Mouse (Mus musculus): Measurements from ENCODE around the gene Hoxa3. TPM values are rescaled to one million over a fixed set of nuclear protein-coding genes. Genes with fewer than 3 reads are reported as not detected.

Hoxa3 gene
- total and polyA plus RNA-seq, 3 experiments = 0.55 to 1.3 (median 0.76) TPM

- TF ChIP-seq POLR2A (IDR thresholded peaks at IDR 0.05; ENCODE audit: insufficient read depth, low read depth, low read length) (no peak), EP300 (IDR thresholded peaks at IDR 0.05; ENCODE audit: insufficient read depth, low read depth, low read length) (no peak), CTCF (IDR thresholded peaks at IDR 0.05) (no peak)
- peak; percentile 19 to 46 for DNase-seq
- H3K27ac ChIP-seq = peak overlapping the region; percentile 56
- no peaks in the 10 kb centered on the region for H3K36me3 ChIP-seq (ENCODE audit: control insufficient read depth, insufficient read depth, low read length)
- peak overlapping the region; percentile 53 for H3K4me3 ChIP-seq
- H3K79me2 ChIP-seq (replicated peaks; ENCODE audit: control insufficient read depth, insufficient read depth, low read length) = no peaks in the 10 kb centered on the region
- no peaks in the 10 kb centered on the region for H3K4me1 ChIP-seq (ENCODE audit: control insufficient read depth, insufficient read depth, low read length)
- peak overlapping the region; percentile 63 for H3K9ac ChIP-seq (ENCODE audit: low read depth, low read length)
- WGBS = 7% methylated on average over 46 of the region's 46 CpGs
- intact Hi-C loops (cut with DNase I) = no loop called here
- H3K27me3 ChIP-seq (ENCODE audit: control insufficient read depth, insufficient read depth, low read length) = peaks cover 35% of the 10 kb centered on the region
Measured at GRCm38 (mm10) chr6:52203371-52204049, 9.6 kb downstream of the Hoxa3 start.

DNA sequence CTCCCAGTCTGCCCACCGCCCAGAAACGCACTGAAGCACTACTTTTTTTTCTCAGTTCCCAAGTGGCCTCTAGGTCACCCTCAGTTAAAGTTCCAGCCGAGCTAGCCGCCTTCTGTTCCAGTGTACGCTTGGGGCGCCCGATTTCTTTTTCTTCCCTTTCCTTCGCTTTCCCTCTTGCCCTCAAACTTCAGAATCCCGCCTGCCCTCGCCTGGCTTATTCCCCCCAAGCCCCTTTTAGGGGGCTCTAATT is 10.1 kb downstream of the Hoxa3 start:
- intact Hi-C loops (cut with DNase I) = no loop called here
- Histone ChIP-seq H3K27me3 (ENCODE audit: control insufficient read depth, insufficient read depth, low read length) (peaks cover 31% of the 10 kb centered on the region), H3K27ac (peak overlapping the region; percentile 56; the same call in 1 of the 2 replicates), H3K9ac (ENCODE audit: low read depth, low read length) (peak overlapping the region; percentile 63), H3K4me1 (ENCODE audit: control insufficient read depth, insufficient read depth, low read length) (no peaks in the 10 kb centered on the region), H3K79me2 (replicated peaks; ENCODE audit: control insufficient read depth, insufficient read depth, low read length) (no peaks in the 10 kb centered on the region), H3K36me3 (ENCODE audit: control insufficient read depth, insufficient read depth, low read length) (no peaks in the 10 kb centered on the region), H3K4me3 (peak overlapping the region; percentile 53)
- DNase-seq = no peak
- no peak for TF ChIP-seq EP300 (IDR thresholded peaks at IDR 0.05; ENCODE audit: insufficient read depth, low read depth, low read length)
- no peak for TF ChIP-seq POLR2A (IDR thresholded peaks at IDR 0.05; ENCODE audit: insufficient read depth, low read depth, low read length)
- TF ChIP-seq CTCF (IDR thresholded peaks at IDR 0.05) = no peak
- WGBS = 6% methylated on average over 10 of the region's 10 CpGs

GRCm38 (mm10) chr6:52202362-52203120 is 10.6 kb downstream of the Hoxa3 start:
- H3K27me3 ChIP-seq (ENCODE audit: control insufficient read depth, insufficient read depth, low read length) = peaks cover 32% of the 10 kb centered on the region
- TF ChIP-seq POLR2A (IDR thresholded peaks at IDR 0.05; ENCODE audit: insufficient read depth, low read depth, low read length) = no peak
- no peak for TF ChIP-seq CTCF (IDR thresholded peaks at IDR 0.05)
- TF ChIP-seq EP300 (IDR thresholded peaks at IDR 0.05; ENCODE audit: insufficient read depth, low read depth, low read length) = no peak
- DNase-seq = no peak
- intact Hi-C loops (cut with DNase I) = no loop called here
- H3K27ac ChIP-seq = no peak overlapping the region; the same call in 1 of the 2 replicates
- WGBS = 18% methylated on average over 22 of the region's 22 CpGs
- no peaks in the 10 kb centered on the region for H3K36me3 ChIP-seq (ENCODE audit: control insufficient read depth, insufficient read depth, low read length)
- no peaks in the 10 kb centered on the region for H3K4me1 ChIP-seq (ENCODE audit: control insufficient read depth, insufficient read depth, low read length)
- H3K4me3 ChIP-seq = peak overlapping the region; percentile 53
- H3K79me2 ChIP-seq (replicated peaks; ENCODE audit: control insufficient read depth, insufficient read depth, low read length) = no peaks in the 10 kb centered on the region
- H3K9ac ChIP-seq (ENCODE audit: low read depth, low read length) = no peak overlapping the region

GRCm38 (mm10) chr6:52201269-52201668 is 11.9 kb downstream of the Hoxa3 start:
- no peak overlapping the region for H3K27ac ChIP-seq
- H3K79me2 ChIP-seq (replicated peaks; ENCODE audit: control insufficient read depth, insufficient read depth, low read length) = no peaks in the 10 kb centered on the region
- intact Hi-C loops (cut with DNase I) = no loop called here
- H3K4me1 ChIP-seq (ENCODE audit: control insufficient read depth, insufficient read depth, low read length) = no peaks in the 10 kb centered on the region
- H3K4me3 ChIP-seq = no peak overlapping the region
- H3K9ac ChIP-seq (ENCODE audit: low read depth, low read length) = no peak overlapping the region
- TF ChIP-seq CTCF (IDR thresholded peaks at IDR 0.05) (no peak), EP300 (IDR thresholded peaks at IDR 0.05; ENCODE audit: insufficient read depth, low read depth, low read length) (no peak), POLR2A (IDR thresholded peaks at IDR 0.05; ENCODE audit: insufficient read depth, low read depth, low read length) (no peak)
- H3K27me3 ChIP-seq (ENCODE audit: control insufficient read depth, insufficient read depth, low read length) = peaks cover 31% of the 10 kb centered on the region
- 55% methylated on average over 1 of the region's 1 CpGs for WGBS
- no peak for DNase-seq
- no peaks in the 10 kb centered on the region for H3K36me3 ChIP-seq (ENCODE audit: control insufficient read depth, insufficient read depth, low read length)

DNA sequence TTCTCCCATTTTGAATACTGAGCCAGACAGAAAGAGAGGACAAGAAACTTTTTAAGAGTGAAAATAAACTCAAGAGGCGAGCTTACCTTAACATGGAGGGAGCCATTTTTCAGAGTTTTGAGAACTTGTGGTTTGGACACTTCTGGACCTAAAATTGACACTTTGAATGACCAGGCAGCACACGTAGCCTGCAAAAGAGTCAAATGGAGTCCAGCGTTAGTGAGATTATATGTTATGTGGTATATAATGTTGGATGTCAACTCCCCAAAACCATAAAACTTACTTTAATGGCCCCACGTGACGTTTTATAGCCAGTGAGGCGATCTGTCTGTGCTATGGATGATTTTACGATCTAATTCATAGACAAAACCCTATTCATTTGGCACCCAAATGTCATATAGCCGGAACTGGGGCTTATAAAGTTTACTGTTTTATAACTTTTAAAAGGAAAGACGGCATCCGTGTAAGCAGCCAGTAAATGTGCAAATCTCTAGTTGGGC is 12.3 kb downstream of the Hoxa3 start:
- TF ChIP-seq POLR2A (IDR thresholded peaks at IDR 0.05; ENCODE audit: insufficient read depth, low read depth, low read length) (no peak), CTCF (IDR thresholded peaks at IDR 0.05) (no peak), EP300 (IDR thresholded peaks at IDR 0.05; ENCODE audit: insufficient read depth, low read depth, low read length) (no peak)
- Histone ChIP-seq H3K4me1 (ENCODE audit: control insufficient read depth, insufficient read depth, low read length) (no peaks in the 10 kb centered on the region), H3K9ac (ENCODE audit: low read depth, low read length) (no peak overlapping the region), H3K79me2 (replicated peaks; ENCODE audit: control insufficient read depth, insufficient read depth, low read length) (no peaks in the 10 kb centered on the region), H3K36me3 (ENCODE audit: control insufficient read depth, insufficient read depth, low read length) (no peaks in the 10 kb centered on the region), H3K4me3 (no peak overlapping the region), H3K27me3 (ENCODE audit: control insufficient read depth, insufficient read depth, low read length) (peaks cover 29% of the 10 kb centered on the region), H3K27ac (no peak overlapping the region)
- no peak for DNase-seq
- intact Hi-C loops (cut with DNase I) = no loop called here
- 41% methylated on average over 10 of the region's 10 CpGs for WGBS

Data from heart, adult 2 months (tissue).